Mouse (Mus musculus): ENCODE data around the gene Ric8b.

Gene Ric8b

DNA sequence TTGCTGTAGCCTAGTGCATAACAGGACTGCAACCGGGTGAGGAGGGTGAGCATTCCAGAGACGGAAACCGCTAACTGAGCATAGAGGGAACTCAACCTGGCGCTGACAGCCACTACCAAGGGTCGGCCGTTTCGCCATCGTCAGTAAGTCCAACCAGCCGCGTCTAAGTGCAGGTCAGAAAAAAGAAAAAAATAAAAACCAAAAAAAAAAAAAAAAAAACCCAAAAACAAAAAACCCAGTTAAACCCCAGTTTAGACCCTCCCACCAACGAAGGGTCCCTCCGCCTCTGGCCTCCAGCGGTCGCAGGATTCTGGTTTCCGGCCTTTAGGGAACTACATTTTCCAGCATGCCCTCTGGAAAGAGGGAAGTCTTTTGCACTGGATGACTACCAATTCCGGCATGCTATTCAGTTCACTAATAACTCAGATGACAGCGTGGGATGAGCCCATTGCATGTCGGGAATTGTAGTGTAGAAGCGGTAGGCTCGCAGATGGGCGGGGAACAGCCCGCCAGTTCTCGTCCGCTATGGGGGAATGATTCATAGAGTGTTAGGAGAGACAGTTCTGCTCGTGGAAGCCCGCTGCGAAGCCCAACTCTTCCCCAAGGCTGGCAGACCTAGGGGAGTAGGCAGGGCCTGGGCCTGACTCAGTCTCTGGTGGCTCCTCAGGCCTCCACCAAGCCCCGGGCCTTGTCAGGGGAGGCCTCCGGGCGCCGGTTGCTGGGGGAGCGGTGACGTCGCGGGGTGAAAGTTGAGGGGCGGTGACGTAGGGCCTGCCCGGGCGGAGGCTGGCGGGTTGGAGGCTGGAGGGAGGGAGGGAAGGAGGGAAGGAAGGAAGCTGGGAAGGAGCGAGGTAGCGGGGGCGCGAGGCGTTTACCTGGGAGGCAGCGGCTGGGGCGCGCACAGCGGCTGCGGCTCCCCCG lies at the start of gene Ric8b:
Ric8b (plus strand) TSS at position 807 of the 921 bp plus-strand sequence.
- peak; percentile 93 to 96 for DNase-seq (ENCODE audit: low spot score in 2 of 2)

GRCm38 (mm10) chr10:84871285-84871684 lies 46.1 kb upstream of the Ric8b start:
- DNase-seq (ENCODE audit: low spot score in 2 of 2): no peak

GRCm38 (mm10) chr10:84871921-84872320 lies 45.5 kb upstream of the Ric8b start:
- no peak for DNase-seq (ENCODE audit: low spot score in 2 of 2)

- DNase-seq (ENCODE audit: low spot score in 2 of 2): no peak
Observed at GRCm38 (mm10) chr10:84879823-84880571, 37.4 kb upstream of the Ric8b start.

DNA sequence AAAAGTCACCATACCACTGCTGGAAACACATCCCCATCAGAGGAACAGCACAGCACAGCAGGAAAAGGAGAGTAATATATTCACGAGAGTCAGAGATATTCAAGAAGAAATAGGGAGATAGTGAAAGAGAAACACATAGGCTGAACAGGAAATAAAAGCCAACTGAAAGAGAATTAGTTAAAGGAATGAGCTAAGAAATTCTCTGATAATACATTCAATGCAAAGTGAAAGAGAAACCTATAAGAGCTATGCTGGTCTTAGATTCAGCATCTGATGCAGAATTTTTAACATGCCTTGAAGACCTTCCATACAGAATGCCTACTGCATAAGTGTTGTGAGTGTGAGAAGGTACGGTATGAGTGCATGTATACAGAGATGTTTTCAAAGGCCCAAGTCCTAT lies 34.9 kb upstream of the Ric8b start:
- no peak for DNase-seq (ENCODE audit: low spot score in 2 of 2)

GRCm38 (mm10) chr10:84885341-84885884 lies 32.0 kb upstream of the Ric8b start:
- DNase-seq (ENCODE audit: low spot score in 2 of 2): no peak

GRCm38 (mm10) chr10:84886221-84886627 lies 31.2 kb upstream of the Ric8b start:
- no peak for DNase-seq (ENCODE audit: low spot score in 2 of 2)

DNA sequence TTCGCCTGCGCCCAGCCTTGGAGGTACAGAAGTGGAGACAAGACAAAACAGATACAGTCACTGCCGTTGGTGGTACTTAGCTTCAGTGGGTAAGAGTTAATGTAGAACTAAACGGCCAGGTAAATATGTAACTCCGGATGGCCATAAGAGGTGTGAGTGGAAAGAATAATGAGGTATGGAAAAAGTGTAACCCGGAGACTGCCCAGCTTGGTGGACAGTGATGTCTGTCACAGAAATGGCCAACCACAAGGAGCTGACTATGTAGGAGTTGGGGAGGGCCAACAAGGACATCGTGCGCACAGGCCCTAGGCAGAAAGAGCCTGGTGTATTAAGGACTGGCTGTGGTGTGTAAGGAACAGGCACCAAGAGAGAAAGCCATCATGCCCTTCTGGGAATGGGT lies 30.6 kb upstream of the Ric8b start:
- no peak for DNase-seq (ENCODE audit: low spot score in 2 of 2)

DNA sequence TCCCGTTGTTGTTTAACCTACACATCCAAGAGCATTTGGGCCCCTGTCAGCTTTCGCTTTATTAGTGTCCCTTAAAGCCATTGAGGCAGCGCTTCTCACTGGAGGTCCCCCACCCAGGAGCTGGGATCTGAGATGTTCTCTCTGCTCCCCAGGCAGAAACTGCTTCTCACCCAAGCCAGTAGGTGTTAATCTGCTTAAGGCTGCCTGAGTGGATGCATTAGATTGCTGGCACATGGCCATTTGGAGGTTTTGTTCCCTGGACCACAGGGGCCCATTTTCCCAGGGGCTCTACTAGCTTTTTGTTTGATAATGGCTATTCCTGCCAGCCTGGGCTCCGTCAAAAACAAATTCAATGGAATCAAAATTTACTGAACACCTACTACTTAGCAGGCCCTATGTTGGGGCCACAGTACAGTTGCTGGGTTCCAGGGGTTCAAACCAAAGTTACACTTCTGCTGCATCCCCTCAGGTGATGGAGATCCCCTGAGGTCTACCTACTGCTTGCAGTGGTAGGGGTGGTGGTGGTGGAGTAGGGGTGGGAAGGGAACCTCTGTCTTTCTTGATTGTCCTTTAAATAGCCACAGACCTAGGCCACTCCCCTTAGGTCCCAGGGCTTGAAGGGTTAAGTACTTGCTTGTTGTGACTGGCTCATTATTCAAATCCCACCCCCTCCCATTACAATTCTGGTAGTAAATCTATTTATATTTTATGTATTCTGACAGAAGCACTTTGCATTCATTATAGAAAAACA lies 28.1 kb upstream of the Ric8b start:
- no peak for DNase-seq (ENCODE audit: low spot score in 2 of 2)

GRCm38 (mm10) chr10:84895810-84896358 lies 21.5 kb upstream of the Ric8b start:
- no peak for DNase-seq (ENCODE audit: low spot score in 2 of 2)

- DNase-seq (ENCODE audit: low spot score in 2 of 2): no peak
Observed at GRCm38 (mm10) chr10:84896941-84897930, 20.2 kb upstream of the Ric8b start.

DNA sequence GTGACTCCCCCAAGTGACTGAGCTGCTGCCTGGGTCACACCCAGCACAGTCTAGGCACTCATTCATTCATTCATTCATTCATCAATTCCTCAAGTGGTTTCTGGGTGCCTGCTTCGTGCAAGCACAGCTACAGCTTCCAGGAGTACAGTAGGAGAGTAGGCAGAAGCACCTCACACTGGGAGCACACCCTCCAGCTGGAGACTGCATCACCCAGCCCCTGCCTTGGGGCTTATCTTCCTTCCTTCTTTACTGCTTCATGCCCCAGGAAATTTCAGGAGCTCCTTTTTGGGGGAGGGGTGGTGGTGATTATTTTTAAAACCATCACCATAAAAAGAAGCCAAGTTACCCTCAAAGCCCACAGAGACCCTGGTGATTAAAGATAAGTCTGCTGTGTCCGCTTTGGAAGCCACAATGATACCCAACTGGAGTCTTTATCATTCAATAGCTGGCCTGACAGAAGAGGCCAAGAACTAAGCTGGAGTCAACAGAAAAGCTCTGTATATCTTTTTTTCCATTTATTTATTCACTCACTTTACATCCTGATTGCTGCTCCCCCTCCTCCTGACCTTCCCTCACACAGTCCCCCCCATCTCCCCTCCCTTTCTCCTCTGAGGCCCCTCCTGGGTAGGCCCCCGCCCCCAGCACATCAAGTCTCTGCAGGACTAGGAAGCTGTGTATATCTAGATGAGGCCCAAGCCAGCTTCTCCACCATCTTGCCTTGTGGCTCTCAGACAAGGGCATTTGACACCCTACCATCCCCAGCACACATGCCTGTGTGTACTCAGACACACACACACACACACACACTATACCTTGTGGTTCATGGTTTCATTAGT lies 19.1 kb upstream of the Ric8b start:
- no peak for DNase-seq (ENCODE audit: low spot score in 2 of 2)

DNA sequence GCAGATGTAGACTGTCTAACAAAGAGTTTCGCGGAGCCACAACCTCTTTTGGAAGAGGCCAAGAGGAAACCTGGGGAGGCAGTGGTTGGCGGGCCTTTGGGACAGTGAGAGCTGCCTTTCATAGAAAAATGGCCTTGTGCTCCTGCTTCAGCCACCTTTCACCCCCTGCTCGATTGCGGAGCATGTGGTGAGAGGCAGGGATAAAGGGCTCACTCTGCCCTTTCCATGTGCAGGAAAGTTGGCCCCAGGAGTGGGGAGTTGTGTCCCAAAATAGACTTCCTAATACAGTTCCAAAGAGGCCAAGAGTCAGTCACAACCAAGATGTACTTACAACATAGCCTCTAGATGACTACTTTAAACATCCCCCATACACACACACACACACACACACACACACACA lies 15.7 kb upstream of the Ric8b start:
- no peak for DNase-seq (ENCODE audit: low spot score in 2 of 2)

DNA sequence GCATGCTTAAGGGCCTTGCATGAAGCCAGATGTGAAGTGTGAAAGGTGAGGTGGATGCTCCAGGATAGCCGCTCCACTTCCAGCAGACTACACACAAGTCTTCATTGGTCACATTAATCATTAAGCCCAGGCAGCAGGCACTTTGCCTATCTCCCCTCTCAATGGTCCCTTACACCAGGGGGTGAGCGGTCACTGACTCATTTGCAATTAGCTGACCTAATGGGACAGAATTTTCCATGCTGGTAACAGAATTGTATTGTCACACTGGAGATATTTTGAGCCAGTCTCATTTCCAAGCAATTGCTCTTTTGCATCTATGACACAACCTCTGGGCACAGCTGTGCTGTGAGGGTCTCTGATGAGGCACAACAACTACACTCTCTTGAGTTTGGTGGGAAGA lies 15.2 kb upstream of the Ric8b start:
- no peak for DNase-seq (ENCODE audit: low spot score in 2 of 2)

- no peak for DNase-seq (ENCODE audit: low spot score in 2 of 2)
Observed at GRCm38 (mm10) chr10:84903307-84903706, 14.1 kb upstream of the Ric8b start.

DNA sequence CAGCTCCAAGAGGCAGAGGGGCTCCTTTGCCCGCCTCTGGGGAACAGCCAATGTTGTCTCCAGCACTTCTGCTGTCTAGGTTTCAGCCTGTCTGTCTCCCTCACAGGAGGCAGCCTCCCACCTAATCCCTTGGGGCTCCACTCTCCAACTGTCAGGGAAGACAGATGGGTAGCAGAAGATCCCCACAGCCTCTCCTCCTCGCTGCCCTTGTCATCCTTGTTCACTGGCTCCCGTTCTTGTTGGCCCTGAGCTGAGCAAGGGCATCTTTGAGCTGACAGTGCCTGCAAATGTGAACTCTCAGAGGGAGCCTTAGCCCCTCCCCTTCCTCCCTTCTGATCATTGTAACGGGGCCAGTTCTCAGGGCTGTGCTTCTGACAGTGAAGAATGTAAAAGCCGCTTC lies 13.7 kb upstream of the Ric8b start:
- no peak for DNase-seq (ENCODE audit: low spot score in 2 of 2)

DNA sequence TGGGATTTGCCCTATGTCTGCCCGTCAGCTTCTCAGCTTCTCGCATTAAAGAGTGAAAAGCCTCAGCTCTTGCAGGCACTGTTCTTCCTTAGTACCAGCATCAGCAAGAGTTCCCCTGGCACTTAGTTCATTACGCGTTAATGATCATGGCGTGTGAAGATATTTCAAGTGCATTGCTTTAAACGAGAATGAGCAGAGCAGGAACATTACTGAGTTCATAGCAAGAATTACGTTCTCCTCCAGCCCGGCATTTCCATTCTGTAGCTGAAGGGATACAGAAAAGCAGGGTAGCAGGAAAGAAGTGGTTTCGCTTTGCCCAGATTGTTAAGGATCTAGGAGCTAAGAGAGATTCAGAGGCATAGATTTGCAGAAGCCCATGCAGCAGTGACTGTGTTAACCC lies 10.5 kb upstream of the Ric8b start:
- DNase-seq (ENCODE audit: low spot score in 2 of 2): no peak

GRCm38 (mm10) chr10:84908006-84908405 lies 9.4 kb upstream of the Ric8b start:
- no peak for DNase-seq (ENCODE audit: low spot score in 2 of 2)

DNA sequence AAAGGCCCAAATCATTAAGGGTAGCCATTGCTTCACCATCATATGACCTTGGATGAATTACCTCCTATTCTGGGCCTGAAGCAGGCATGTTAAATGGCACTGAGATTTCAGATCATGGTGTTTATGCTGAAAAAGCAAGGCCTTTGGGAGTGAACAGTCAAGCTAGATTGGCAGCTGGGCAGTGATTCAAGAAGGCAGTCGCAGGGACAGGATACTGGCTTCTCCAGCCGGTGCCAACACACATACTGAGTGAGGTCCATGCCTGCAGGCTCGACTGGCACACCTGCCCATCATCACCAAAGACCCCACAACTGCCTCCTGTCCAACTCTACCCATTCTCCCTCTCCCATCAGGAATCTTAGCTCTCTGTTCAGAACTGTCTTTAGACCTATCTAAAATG lies 8.9 kb upstream of the Ric8b start:
- DNase-seq (ENCODE audit: low spot score in 2 of 2): no peak

All from urinary bladder, postnatal 4 days (tissue).